Mouse (Mus musculus) cortical plate, adult 2 months (tissue): ENCODE data around the gene Lmx1a.

Experiments
- CTCF ChIP-seq: fragments of 200-500 bp; IDR thresholded peaks from 2 replicates; pipeline ENCODE4 v1.5.1; 2011; ENCODE audit warnings: mild to moderate bottlenecking, control low read depth, low read length; ENCODE audit not compliant: insufficient read depth; ENCODE audit errors: extremely low read depth
- POLR2A ChIP-seq: fragments of 200-500 bp; IDR thresholded peaks from 2 replicates; pipeline ENCODE4 v1.6.1; 2011; ENCODE audit warnings: mild to moderate bottlenecking, low read length, control low read depth; ENCODE audit not compliant: insufficient read depth; ENCODE audit errors: extremely low read depth

DNA sequence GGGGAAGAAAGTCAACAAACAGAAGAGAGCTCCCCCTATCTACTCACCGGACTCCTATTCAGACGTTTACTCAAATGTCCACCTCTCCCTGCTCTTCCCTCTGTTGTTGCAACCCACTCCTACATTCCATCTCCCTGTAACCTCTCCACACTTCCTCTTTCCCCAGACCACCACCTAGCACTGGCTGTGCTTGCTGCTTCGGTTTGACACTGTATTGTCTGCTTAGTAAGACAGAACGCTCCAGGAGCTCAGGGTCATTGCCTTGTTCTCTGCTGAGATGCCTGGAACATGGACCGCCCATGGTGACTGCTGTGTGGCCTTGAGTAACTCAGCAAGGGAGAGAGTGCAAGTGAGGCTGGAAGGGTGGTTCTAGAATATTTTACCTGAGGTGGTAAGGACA lies 19.7 kb downstream of the Lmx1a start:
- TF ChIP-seq CTCF, result no peak
- no peak for TF ChIP-seq POLR2A
